Mouse (Mus musculus): ENCODE results near the gene Epha6.

Epha6 gene

GRCm38 (mm10) chr16:60264719-60265508, 340.4 kb downstream of the Epha6 start:
- no peak for DNase-seq

- no peak for DNase-seq
Observed at GRCm38 (mm10) chr16:60258151-60258635, 347.1 kb downstream of the Epha6 start.

GRCm38 (mm10) chr16:60257623-60258022, 347.7 kb downstream of the Epha6 start:
- DNase-seq = no peak

GRCm38 (mm10) chr16:60257044-60257443, 348.3 kb downstream of the Epha6 start:
- no peak for DNase-seq

GRCm38 (mm10) chr16:60239356-60240190, 365.8 kb downstream of the Epha6 start:
- no peak for DNase-seq

GRCm38 (mm10) chr16:60233985-60234766, 371.2 kb downstream of the Epha6 start:
- DNase-seq = no peak

- no peak for DNase-seq
Observed at GRCm38 (mm10) chr16:60232982-60233381, 372.3 kb downstream of the Epha6 start.

- no peak for DNase-seq
Observed at GRCm38 (mm10) chr16:60209151-60209550, 396.2 kb downstream of the Epha6 start.

GRCm38 (mm10) chr16:60175580-60175979, 429.8 kb downstream of the Epha6 start:
- DNase-seq = no peak

- DNase-seq = no peak
Observed at GRCm38 (mm10) chr16:60152439-60152838, 452.9 kb downstream of the Epha6 start.

- no peak for DNase-seq
Observed at GRCm38 (mm10) chr16:60144370-60144769, 461.0 kb downstream of the Epha6 start.

- DNase-seq = no peak
Observed at GRCm38 (mm10) chr16:60121435-60121834, 483.9 kb downstream of the Epha6 start.

- DNase-seq = peak; percentile 45
Observed at GRCm38 (mm10) chr16:60102210-60102609, 503.1 kb downstream of the Epha6 start.

- no peak for DNase-seq
Observed at GRCm38 (mm10) chr16:60095333-60095732, 510.0 kb downstream of the Epha6 start.

GRCm38 (mm10) chr16:60086976-60087375, 518.4 kb downstream of the Epha6 start:
- DNase-seq = no peak

- DNase-seq = no peak
Observed at GRCm38 (mm10) chr16:60070457-60071112, 534.7 kb downstream of the Epha6 start.

GRCm38 (mm10) chr16:60043809-60044208, 561.5 kb downstream of the Epha6 start:
- no peak for DNase-seq

- DNase-seq = no peak
Observed at GRCm38 (mm10) chr16:60028381-60028780, 577.0 kb downstream of the Epha6 start.

- no peak for DNase-seq
Observed at GRCm38 (mm10) chr16:60006857-60007568, 598.3 kb downstream of the Epha6 start.

GRCm38 (mm10) chr16:59969816-59970215, 635.5 kb downstream of the Epha6 start:
- no peak for DNase-seq

GRCm38 (mm10) chr16:59955731-59956130, 649.6 kb downstream of the Epha6 start:
- DNase-seq = peak; percentile 37

- no peak for DNase-seq
Observed at GRCm38 (mm10) chr16:59923696-59924095, 681.6 kb downstream of the Epha6 start.
